Mouse (Mus musculus) kidney, postnatal 0 days (tissue): ENCODE data around the gene Ttc28. TPM values are rescaled to one million over a fixed set of nuclear protein-coding genes. Genes with fewer than 3 reads are reported as not detected.
A peak's percentile ranks its signal among the peaks of the same experiment; 100 is the strongest.

Experiments
- ATAC-seq: fragments of 200-750 bp; cut with Nextera tagmentation; replicated peaks from 2 replicates; pipeline ENCODE4 v1.8.0; 2017; ENCODE audit warnings: low read depth, moderate number of reproducible peaks, moderate TSS enrichment, moderate library complexity; ENCODE audit not compliant: low FRiP score
- DNase-seq: peaks from one replicate; pipeline ENCODE4 v3.0.0-alpha.2; 2016; ENCODE audit warnings: low spot score
- H3K27ac ChIP-seq: fragments of 300-500 bp; sonication (generic); 2 replicates; pipeline ENCODE4 v1.5.1; 2014; ENCODE audit warnings: mild to moderate bottlenecking
- H3K27me3 ChIP-seq: fragments of 300-500 bp; sonication (generic); 2 replicates; pipeline ENCODE4 v1.6.1; 2014; ENCODE audit warnings: low read length, mixed read lengths; ENCODE audit not compliant: insufficient read depth
- H3K36me3 ChIP-seq: fragments of 300-500 bp; sonication (generic); 2 replicates; pipeline ENCODE4 v1.6.1; 2014; ENCODE audit warnings: low read length, mixed read lengths; ENCODE audit not compliant: insufficient read depth
- H3K4me1 ChIP-seq: fragments of 300-500 bp; sonication (generic); replicated peaks from 2 replicates; pipeline ENCODE4 v1.6.1; 2014; ENCODE audit warnings: antibody characterized with exemption, low read length, mixed read lengths; ENCODE audit not compliant: insufficient read depth
- H3K4me2 ChIP-seq: fragments of 300-500 bp; sonication (generic); 2 replicates; pipeline ENCODE4 v1.6.1; 2014; ENCODE audit warnings: mild to moderate bottlenecking, low read length, moderate library complexity, mixed read lengths
- H3K4me3 ChIP-seq: fragments of 300-500 bp; sonication (generic); replicated peaks from 2 replicates; pipeline ENCODE4 v1.5.1; 2014; ENCODE audit warnings: low read depth, low read length
- H3K9ac ChIP-seq: fragments of 300-500 bp; sonication (generic); 2 replicates; pipeline ENCODE4 v1.6.1; 2014; ENCODE audit warnings: low read depth, low read length
- H3K9me3 ChIP-seq: fragments of 300-500 bp; sonication (generic); replicated peaks from 2 replicates; pipeline ENCODE4 v1.6.1; 2016; ENCODE audit warnings: low read length, inconsistent platforms, mixed read lengths
- CTCF ChIP-seq: IDR thresholded peaks from 2 replicates; pipeline ENCODE4 v1.5.1; 2016; ENCODE audit warnings: antibody characterized with exemption, low read depth, mild to moderate bottlenecking, moderate library complexity
- WGBS: fragments of 180-500 bp; shearing (Covaris S2); extraction: QIAGEN DNeasy Blood & Tissue Kit; methylation state at CpG from one replicate; pipeline ENCODE4 v1.1.7; 2014; 5-methylcytosine and 5-hydroxymethylcytosine counted together
- polyA plus RNA-seq: library from polyadenylated mRNA; unstranded; fragments of >200 nt; fragmentation: Nextera tagmentation; extraction: Ambion mirVana; gene quantifications from 2 replicates; pipeline ENCODE4 v1.2.1, GENCODE M21; 2015

The Ttc28 gene
- polyA plus RNA-seq, 1 experiment from 2014 or later, result 8.1 TPM

- ATAC-seq, result 0 out of 2 replicates have a peak, but pooled peaks have one; percentile 5
- Histone ChIP-seq H3K9ac (no peak overlapping the region), H3K9me3 (no peaks in the 10 kb centered on the region), H3K4me2 (no peak overlapping the region), H3K27me3 (no peaks in the 10 kb centered on the region), H3K36me3 (peaks cover 3% of the 10 kb centered on the region; the same call in 1 of the 2 replicates), H3K4me1 (peaks cover 18% of the 10 kb centered on the region), H3K27ac (peak overlapping the region; percentile 56), H3K4me3 (no peak overlapping the region)
- 31% methylated on average over 7 of the region's 7 CpGs for WGBS
- TF ChIP-seq CTCF, result no peak
- peak; percentile 81 for DNase-seq
These were observed 219.1 kb downstream of the Ttc28 start for GRCm38 (mm10) chr5:111098516-111099274.

- Histone ChIP-seq H3K4me1 (peaks cover 26% of the 10 kb centered on the region), H3K9me3 (no peaks in the 10 kb centered on the region), H3K9ac (no peak overlapping the region), H3K27me3 (no peaks in the 10 kb centered on the region), H3K4me2 (no peak overlapping the region), H3K27ac (no peak overlapping the region), H3K4me3 (no peak overlapping the region), H3K36me3 (peaks cover 3% of the 10 kb centered on the region; the same call in 1 of the 2 replicates)
- ATAC-seq (no peak), DNase-seq (no peak)
- 84% methylated on average over 7 of the region's 7 CpGs for WGBS
- no peak for TF ChIP-seq CTCF
These were observed 221.0 kb downstream of the Ttc28 start for GRCm38 (mm10) chr5:111100585-111100984.

GRCm38 (mm10) chr5:111101383-111101932 lies 221.9 kb downstream of the Ttc28 start:
- Histone ChIP-seq H3K4me3 (no peak overlapping the region), H3K9ac (no peak overlapping the region), H3K27ac (peak overlapping the region; percentile 25; the same call in 1 of the 2 replicates), H3K27me3 (no peaks in the 10 kb centered on the region), H3K36me3 (peaks cover 3% of the 10 kb centered on the region; the same call in 1 of the 2 replicates), H3K4me2 (no peak overlapping the region), H3K9me3 (no peaks in the 10 kb centered on the region), H3K4me1 (peaks cover 26% of the 10 kb centered on the region)
- peak; percentile 71 for ATAC-seq
- peak; percentile 86 for DNase-seq
- TF ChIP-seq CTCF, result no peak
- whole genome bisulfite sequencing, result 30% methylated on average over 6 of the region's 6 CpGs

- DNase-seq (no peak), ATAC-seq (0 out of 2 replicates have a peak, but pooled peaks have one; percentile 11)
- Histone ChIP-seq H3K4me1 (peaks cover 12% of the 10 kb centered on the region; the same call in 1 of the 2 replicates), H3K4me2 (no peak overlapping the region), H3K27ac (no peak overlapping the region), H3K27me3 (no peaks in the 10 kb centered on the region), H3K4me3 (no peak overlapping the region), H3K36me3 (peaks cover 3% of the 10 kb centered on the region; the same call in 1 of the 2 replicates), H3K9me3 (no peaks in the 10 kb centered on the region), H3K9ac (no peak overlapping the region)
- TF ChIP-seq CTCF, result no peak
- 36% methylated on average over 7 of the region's 7 CpGs for WGBS
These were observed 225.2 kb downstream of the Ttc28 start for GRCm38 (mm10) chr5:111104801-111105200.

GRCm38 (mm10) chr5:111111378-111111777 lies 231.8 kb downstream of the Ttc28 start:
- Histone ChIP-seq H3K9ac (no peak overlapping the region), H3K4me2 (no peak overlapping the region), H3K36me3 (no peaks in the 10 kb centered on the region), H3K27ac (no peak overlapping the region), H3K27me3 (no peaks in the 10 kb centered on the region), H3K4me1 (peaks cover 27% of the 10 kb centered on the region; the same call in 1 of the 2 replicates), H3K4me3 (no peak overlapping the region), H3K9me3 (no peaks in the 10 kb centered on the region)
- TF ChIP-seq CTCF, result no peak
- ATAC-seq, result no peak
- DNase-seq, result no peak
- 31% methylated on average over 6 of the region's 6 CpGs for WGBS

- Histone ChIP-seq H3K4me1 (peaks cover 27% of the 10 kb centered on the region; the same call in 1 of the 2 replicates), H3K4me3 (no peak overlapping the region), H3K36me3 (no peaks in the 10 kb centered on the region), H3K27ac (peak overlapping the region; percentile 75), H3K9ac (no peak overlapping the region), H3K27me3 (no peaks in the 10 kb centered on the region), H3K4me2 (no peak overlapping the region), H3K9me3 (no peaks in the 10 kb centered on the region)
- no peak for ATAC-seq
- WGBS, result 44% methylated on average over 7 of the region's 7 CpGs
- no peak for TF ChIP-seq CTCF
- DNase-seq, result no peak
These were observed 233.6 kb downstream of the Ttc28 start for GRCm38 (mm10) chr5:111113183-111113582.
